Mouse (Mus musculus) G1E (cell line): ENCODE data around the gene Pam.

Experiments
- CTCF ChIP-seq: IDR thresholded peaks from 2 replicates; pipeline ENCODE4 v1.5.1; 2012; ENCODE audit warnings: low read depth, low read length, inconsistent platforms, mixed read lengths
- GATA1 ChIP-seq: IDR thresholded peaks from 2 replicates; pipeline ENCODE4 v1.6.1; 2012; ENCODE audit warnings: borderline replicate concordance, low read length, inconsistent platforms, mixed read lengths
- TAL1 ChIP-seq: conservative IDR thresholded peaks from 2 replicates; pipeline ENCODE4 v1.6.1; 2012; ENCODE audit warnings: low read depth, low read length, inconsistent platforms, mixed read lengths

DNA sequence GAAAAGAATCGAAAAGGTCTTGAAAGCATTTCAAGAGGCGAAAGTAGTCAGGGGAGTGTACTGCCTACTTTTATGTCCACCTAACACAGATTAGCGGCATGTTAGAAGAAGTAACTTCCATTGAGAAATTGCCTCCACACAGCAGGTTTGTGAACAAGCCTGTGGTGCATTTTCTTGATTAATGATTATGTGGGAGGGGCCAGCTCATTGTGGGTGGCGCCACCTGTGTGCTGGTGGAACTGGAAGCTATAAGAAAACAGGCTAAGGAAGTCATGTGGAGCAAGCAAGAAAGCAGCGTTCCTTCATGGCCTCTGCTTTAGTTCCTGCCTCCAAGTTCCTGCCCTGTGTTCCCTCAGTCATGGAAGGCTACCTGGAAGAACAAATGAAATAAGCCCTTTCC, 67.0 kb downstream of the Pam start:
- no peak for TF ChIP-seq CTCF
- TF ChIP-seq GATA1, result no peak
- no peak for TF ChIP-seq TAL1
